Mouse (Mus musculus) telencephalon, adult 2 months (tissue): ENCODE results near the gene Rbm31y.
"Not testable (repeated sequence)": the region's sequence is repeated elsewhere in the genome, so short reads cannot be mapped to it uniquely, and the experiment has no call there.

Experiments
- DNase-seq: peaks from one replicate; pipeline ENCODE4 v3.0.0-alpha.2; 2011; ENCODE audit warnings: low read depth, low spot score

The Rbm31y gene

GRCm38 (mm10) chrY:17400461-17400860 lies at the start of gene Rbm31y:
TSS of gene Rbm31y (plus strand) at chrY:17400761.
- DNase-seq = not testable (repeated sequence)
